Mouse (Mus musculus) erythroid progenitor cell, adult 5-6 weeks (primary cell): ENCODE measurements around the gene Klhdc4. TPM values are rescaled to one million over a fixed set of nuclear protein-coding genes. Genes with fewer than 3 reads are reported as not detected.
A peak's percentile ranks its signal among the peaks of the same experiment; 100 is the strongest.

Experiments used
- ATAC-seq: replicated peaks from 2 replicates; pipeline ENCODE4 v1.8.0; 2016; ENCODE audit warnings: moderate number of reproducible peaks, mild to moderate bottlenecking, moderate TSS enrichment, inconsistent platforms; ENCODE audit not compliant: poor library complexity, low FRiP score, severe bottlenecking
- total RNA-seq, 2 experiments: library from RNA; stranded (forward) in 1 of 2; stranded (reverse) in 1 of 2; fragments of 150-400 nt in 1 of 2; fragments of 186-747, 209-891 nt in 1 of 2; gene quantifications; 2 replicates each; pipeline versions ENCODE4 v1.2.3 to v1.2.4; 2015 to 2017; ENCODE audit warnings: low replicate concordance in 2 of 2

The Klhdc4 gene
- total RNA-seq (2015; ENCODE audit: low replicate concordance) (7.9 and 16.3 TPM in 2 replicates), total RNA-seq (2017; ENCODE audit: low replicate concordance) (15.7 and 17.9 TPM in 2 replicates)

- ATAC-seq = peak; percentile 94
Measured at GRCm38 (mm10) chr8:121829048-121829776, at the start of gene Klhdc4. Gene Klhdc4, minus strand, starts transcription at chr8:121829569.

- no peak for ATAC-seq
Measured at GRCm38 (mm10) chr8:121877828-121878480, 48.6 kb upstream of the Klhdc4 start.

- ATAC-seq = no peak
Measured at GRCm38 (mm10) chr8:121877212-121877611, 47.8 kb upstream of the Klhdc4 start.

- ATAC-seq = no peak
Measured at GRCm38 (mm10) chr8:121875517-121875916, 46.1 kb upstream of the Klhdc4 start.

GRCm38 (mm10) chr8:121875045-121875444 is 45.7 kb upstream of the Klhdc4 start:
- ATAC-seq = no peak

- ATAC-seq = peak; percentile 66
Measured at GRCm38 (mm10) chr8:121874031-121874430, 44.7 kb upstream of the Klhdc4 start.

GRCm38 (mm10) chr8:121871833-121872440 is 42.6 kb upstream of the Klhdc4 start:
- peak; percentile 40; the same call in 1 of the 2 replicates for ATAC-seq

GRCm38 (mm10) chr8:121870190-121870589 is 40.8 kb upstream of the Klhdc4 start:
- ATAC-seq = no peak

GRCm38 (mm10) chr8:121868896-121869295 is 39.5 kb upstream of the Klhdc4 start:
- no peak for ATAC-seq

- ATAC-seq = no peak
Measured at GRCm38 (mm10) chr8:121868196-121868595, 38.8 kb upstream of the Klhdc4 start.

- no peak for ATAC-seq
Measured at GRCm38 (mm10) chr8:121865356-121865755, 36.0 kb upstream of the Klhdc4 start.

GRCm38 (mm10) chr8:121861806-121862548 is 32.6 kb upstream of the Klhdc4 start:
- ATAC-seq = no peak

- ATAC-seq = no peak
Measured at GRCm38 (mm10) chr8:121861276-121861675, 31.9 kb upstream of the Klhdc4 start.

GRCm38 (mm10) chr8:121857747-121858146 is 28.4 kb upstream of the Klhdc4 start:
- ATAC-seq = no peak

- no peak for ATAC-seq
Measured at GRCm38 (mm10) chr8:121857331-121857730, 28.0 kb upstream of the Klhdc4 start.

GRCm38 (mm10) chr8:121856071-121856746 is 26.8 kb upstream of the Klhdc4 start:
- no peak for ATAC-seq

- ATAC-seq = no peak
Measured at GRCm38 (mm10) chr8:121853586-121853985, 24.2 kb upstream of the Klhdc4 start.

- ATAC-seq = no peak
Measured at GRCm38 (mm10) chr8:121852464-121852863, 23.1 kb upstream of the Klhdc4 start.

- no peak for ATAC-seq
Measured at GRCm38 (mm10) chr8:121851716-121852115, 22.3 kb upstream of the Klhdc4 start.
